Mouse (Mus musculus) megakaryocyte-erythroid progenitor cell, adult 5-6 weeks (primary cell): ENCODE measurements around the gene Klra1. TPM values are rescaled to one million over a fixed set of nuclear protein-coding genes. Genes with fewer than 3 reads are reported as not detected.
"Not testable (repeated sequence)": the region's sequence is repeated elsewhere in the genome, so short reads cannot be mapped to it uniquely, and the experiment has no call there.

Source experiments
- ATAC-seq: replicated peaks from 2 replicates; pipeline ENCODE4 v1.8.0; 2016; ENCODE audit warnings: mild to moderate bottlenecking, inconsistent platforms; ENCODE audit not compliant: severe bottlenecking, poor library complexity, low FRiP score, low TSS enrichment
- total RNA-seq, 2 experiments: library from RNA; stranded (forward) in 1 of 2; stranded (reverse) in 1 of 2; fragments of 200-1000, 215-1000 nt in 1 of 2; fragments of >200 nt in 1 of 2; fragmentation: Nextera tagmentation in 1 of 2; gene quantifications; 2 replicates each; pipeline ENCODE4 v1.2.3; 2014 to 2017

Klra1 gene
- total RNA-seq (2014; fragmentation: Nextera tagmentation) (not detected in 2 replicates), total RNA-seq (2017) (1.6 and 1.9 TPM in 2 replicates)

GRCm38 (mm10) chr6:130386750-130387149, at the start of gene Klra1:
Gene Klra1, minus strand, starts transcription at chr6:130386874.
- no peak for ATAC-seq

- ATAC-seq: peak; percentile 71
Observed at GRCm38 (mm10) chr6:130429511-130429910, 42.8 kb upstream of the Klra1 start.

GRCm38 (mm10) chr6:130419158-130419557, 32.5 kb upstream of the Klra1 start:
- peak; percentile 59; the same call in 1 of the 2 replicates for ATAC-seq

- ATAC-seq: no peak
Observed at GRCm38 (mm10) chr6:130404882-130405281, 18.2 kb upstream of the Klra1 start.

GRCm38 (mm10) chr6:130385803-130386202, 871 bp downstream of the Klra1 start:
- peak; percentile 98 for ATAC-seq

- ATAC-seq: no peak
Observed at GRCm38 (mm10) chr6:130382375-130382774, 4.3 kb downstream of the Klra1 start.

- ATAC-seq: not testable (repeated sequence)
Observed at GRCm38 (mm10) chr6:130345381-130345780, 41.3 kb downstream of the Klra1 start.

- peak; percentile 98 for ATAC-seq
Observed at GRCm38 (mm10) chr6:130341973-130342372, 44.7 kb downstream of the Klra1 start.

GRCm38 (mm10) chr6:130337411-130337810, 49.3 kb downstream of the Klra1 start, which contains the start of gene Klra3:
Gene Klra3, minus strand, starts transcription at chr6:130337574.
- no peak for ATAC-seq

Other genes starting within 250 kb of the Klra1 start
- gene Klra9, start 193.8 kb downstream of the Klra1 start, total RNA-seq (2014; fragmentation: Nextera tagmentation): 3.2 TPM in 1 of 2 replicates, not detected in the other
- 0.61 and 4.1 TPM in 2 replicates for gene Klra9, start 193.8 kb downstream of the Klra1 start, total RNA-seq (2017)
- 0.82 TPM in 1 of 2 replicates, not detected in the other for gene Klra7, start 153.6 kb downstream of the Klra1 start, total RNA-seq (2014; fragmentation: Nextera tagmentation)
- 2.7 and 8.2 TPM in 2 replicates for gene Klra7, start 153.6 kb downstream of the Klra1 start, total RNA-seq (2017)
- not detected in 2 replicates for gene Klra10, start 104.9 kb downstream of the Klra1 start, total RNA-seq (2014; fragmentation: Nextera tagmentation)
- 1.4 and 10.1 TPM in 2 replicates for gene Klra10, start 104.9 kb downstream of the Klra1 start, total RNA-seq (2017)
- not detected in 2 replicates for gene Klra3, start 49.3 kb downstream of the Klra1 start, total RNA-seq (2014; fragmentation: Nextera tagmentation)
- 2.5 TPM in 1 of 2 replicates, not detected in the other for gene Klra3, start 49.3 kb downstream of the Klra1 start, total RNA-seq (2017)